Mouse (Mus musculus) embryo, embryonic 11.5 days (tissue): ENCODE measurements at regions not wholly inside any gene's neighbourhood (a gene's known extent, or its start where the extent isn't known, plus 50 kb on each side); places are given as distances from the start of the nearest gene placed in this dataset.
"Not testable (repeated sequence)": the region's sequence is repeated elsewhere in the genome, so short reads cannot be mapped to it uniquely, and the experiment has no call there.

Experiments used
- DNase-seq: peaks from one replicate; pipeline ENCODE4 v3.0.0-alpha.2; 2012; ENCODE audit warnings: low read depth, low spot score

- no peak for DNase-seq
Measured at GRCm38 (mm10) chr3:56981305-56981660, 320.5 kb downstream of the Tm4sf1 start.

- DNase-seq: no peak
Measured at GRCm38 (mm10) chr3:56980593-56981304, 321.0 kb downstream of the Tm4sf1 start.

GRCm38 (mm10) chr3:56966008-56966407 lies 335.8 kb downstream of the Tm4sf1 start:
- no peak for DNase-seq

- no peak for DNase-seq
Measured at GRCm38 (mm10) chr3:56965444-56965843, 336.3 kb downstream of the Tm4sf1 start.

- no peak for DNase-seq
Measured at GRCm38 (mm10) chr3:56964156-56964555, 337.6 kb downstream of the Tm4sf1 start.

GRCm38 (mm10) chr3:56963251-56963650 lies 338.5 kb downstream of the Tm4sf1 start:
- no peak for DNase-seq

DNA sequence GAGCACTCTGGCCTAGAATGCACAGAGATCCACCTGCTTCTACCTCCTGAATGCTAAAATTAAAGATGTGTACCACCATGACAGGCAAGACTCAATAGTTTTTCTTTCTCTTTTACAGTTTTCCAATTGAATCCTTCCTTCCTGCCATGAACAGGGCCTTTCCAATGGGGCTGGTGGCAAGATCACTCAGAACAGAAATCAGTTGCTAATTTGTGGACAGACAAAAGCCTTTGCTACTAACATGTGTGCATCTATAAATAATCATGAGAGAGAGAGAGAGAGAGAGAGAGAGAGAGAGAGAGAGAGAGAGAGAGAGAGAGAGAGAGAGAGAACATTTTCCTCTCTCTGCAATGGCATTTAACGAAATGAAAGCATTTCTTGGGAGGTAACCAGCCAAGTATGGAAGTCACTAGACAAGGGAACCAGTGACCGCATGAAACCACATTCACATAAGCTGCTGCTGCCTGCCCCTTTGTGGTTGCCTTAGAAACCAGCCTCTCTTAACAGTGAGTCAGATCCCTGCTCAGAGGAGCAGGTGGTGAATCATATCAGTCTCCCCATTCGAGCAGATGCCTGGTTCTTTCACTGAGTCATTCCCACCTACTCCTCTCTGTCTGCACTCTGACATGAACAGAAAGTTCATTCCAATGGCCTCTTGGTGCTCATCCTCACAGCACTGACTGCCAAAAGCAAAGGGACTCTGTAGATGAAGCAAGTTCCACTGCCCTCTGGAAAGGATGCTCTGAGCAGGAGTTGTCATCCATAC lies 339.4 kb downstream of the Tm4sf1 start:
- DNase-seq: no peak

- no peak for DNase-seq
Measured at GRCm38 (mm10) chr3:56956978-56957377, 344.8 kb downstream of the Tm4sf1 start.

DNA sequence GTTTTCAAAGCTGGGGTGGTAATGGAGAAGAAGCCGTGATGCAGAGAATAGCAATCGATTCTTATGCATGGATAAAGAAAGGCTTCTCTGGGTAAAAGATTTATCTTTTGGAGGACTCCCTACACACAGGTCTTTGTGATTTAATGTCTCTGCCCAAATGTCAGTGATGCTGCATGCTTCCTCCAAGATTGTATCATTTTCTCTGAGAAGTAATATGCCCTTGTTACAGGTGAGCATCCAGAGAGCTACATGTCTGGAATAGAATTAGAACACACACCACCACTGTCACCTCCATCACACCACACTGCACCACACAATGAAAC lies 346.0 kb downstream of the Tm4sf1 start:
- DNase-seq: no peak

- peak; percentile 11 for DNase-seq
Measured at GRCm38 (mm10) chr3:56955098-56955798, 346.5 kb downstream of the Tm4sf1 start.

- not testable (repeated sequence) for DNase-seq
Measured at GRCm38 (mm10) chr3:56942557-56942956, 359.2 kb downstream of the Tm4sf1 start.

DNA sequence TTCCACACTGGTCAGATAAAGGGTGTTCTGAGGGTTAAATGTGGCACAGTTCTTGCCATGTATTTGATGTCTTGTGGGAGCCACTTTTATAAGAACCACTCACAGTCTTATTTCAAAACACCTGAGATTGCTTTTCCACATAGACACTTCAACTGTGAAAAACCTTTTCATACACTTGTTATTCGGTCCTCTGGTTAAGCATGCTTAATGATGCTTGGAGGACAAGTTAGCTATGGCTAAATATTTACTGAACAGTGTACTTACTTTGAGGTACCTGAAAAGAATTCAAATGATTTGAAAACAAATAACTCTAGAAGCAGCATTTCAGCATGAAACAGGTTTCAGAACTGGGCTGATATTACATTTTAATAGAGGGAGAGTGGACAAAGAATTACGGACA lies 372.8 kb downstream of the Tm4sf1 start:
- not testable (repeated sequence) for DNase-seq

GRCm38 (mm10) chr3:56898491-56898890 lies 403.3 kb downstream of the Tm4sf1 start:
- no peak for DNase-seq

DNA sequence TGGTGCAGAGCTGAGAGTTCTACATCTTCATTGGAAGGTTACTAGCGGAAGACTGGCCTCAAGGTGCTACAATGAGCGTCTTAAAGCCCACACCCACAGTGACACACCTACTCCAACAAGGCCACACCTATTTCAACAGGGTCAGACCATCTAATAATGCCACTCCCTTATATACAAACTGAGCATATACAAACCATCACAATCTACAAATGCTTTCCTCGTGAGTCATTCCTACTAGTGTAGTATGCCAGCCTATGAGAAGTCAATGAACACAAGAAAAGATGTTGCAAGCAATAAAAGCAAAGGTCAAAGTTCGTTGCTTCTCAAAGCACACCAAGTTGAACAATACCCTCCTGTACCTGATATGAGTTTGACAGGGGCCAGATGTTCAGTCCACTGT lies 424.7 kb downstream of the Tm4sf1 start:
- DNase-seq: no peak

DNA sequence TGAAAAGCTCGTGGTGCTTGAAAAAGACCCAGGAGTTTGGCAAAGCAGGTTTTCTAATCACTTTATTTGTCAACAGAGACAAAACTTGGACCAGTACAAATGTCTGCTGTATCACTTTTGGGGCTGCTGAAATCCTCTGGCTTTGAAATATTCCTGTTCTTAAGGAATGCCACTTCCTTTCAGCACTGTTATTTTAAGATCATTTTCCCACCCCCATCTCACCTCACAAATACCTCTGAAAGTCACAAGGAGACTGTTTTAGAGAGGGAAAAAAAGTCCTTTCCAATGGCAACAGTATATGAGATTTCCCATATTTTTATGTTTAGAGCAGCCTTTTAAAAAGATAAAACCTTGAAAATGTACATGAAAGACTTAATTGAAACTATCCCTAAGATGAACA lies 438.2 kb downstream of the Tm4sf1 start:
- no peak for DNase-seq

DNA sequence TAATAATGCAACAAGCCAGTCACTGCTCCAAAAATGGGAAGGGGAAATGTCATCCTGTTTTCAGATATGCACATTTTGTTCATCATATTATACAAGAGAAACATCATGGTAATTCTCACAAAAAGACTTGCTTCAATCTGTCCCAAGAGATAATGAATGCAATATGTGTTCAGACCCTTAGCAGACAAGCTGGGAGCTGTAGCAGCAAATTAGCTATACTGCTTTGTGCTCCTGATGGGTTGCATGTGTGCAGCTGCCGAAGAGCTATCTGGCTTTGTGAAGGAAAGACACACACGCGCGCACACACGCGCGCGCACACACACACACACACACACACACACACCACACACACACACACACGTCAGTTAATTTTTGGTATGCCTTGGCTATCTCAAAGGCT lies 441.9 kb downstream of the Tm4sf1 start:
- DNase-seq: no peak

GRCm38 (mm10) chr3:56845462-56845770 lies 456.4 kb downstream of the Tm4sf1 start:
- DNase-seq: no peak

- no peak for DNase-seq
Measured at GRCm38 (mm10) chr3:56844681-56845461, 456.9 kb downstream of the Tm4sf1 start.

DNA sequence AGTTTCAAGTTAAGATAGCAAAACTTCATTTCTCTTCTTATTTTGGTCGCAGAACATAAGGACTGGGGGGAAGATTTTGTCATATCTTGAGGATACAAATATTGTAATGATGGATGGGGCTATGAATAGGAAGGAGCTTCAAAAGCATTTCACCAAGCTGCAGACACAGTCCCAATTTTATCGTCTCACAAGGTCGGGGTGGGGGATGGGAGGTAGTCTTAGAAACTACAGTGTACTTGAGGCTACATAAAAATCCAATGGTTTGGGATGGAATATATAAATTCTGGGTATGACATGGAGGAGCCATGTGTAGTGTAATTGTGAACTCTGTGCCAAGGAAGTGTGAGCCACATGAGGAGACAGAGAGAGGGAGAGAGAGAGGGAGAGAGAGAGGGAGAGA lies 464.6 kb downstream of the Tm4sf1 start:
- DNase-seq: no peak

- DNase-seq: no peak
Measured at GRCm38 (mm10) chr3:56830315-56831097, 471.3 kb downstream of the Tm4sf1 start.

- DNase-seq: no peak
Measured at GRCm38 (mm10) chr3:56824157-56824556, 477.6 kb downstream of the Tm4sf1 start.
